Mouse (Mus musculus): ENCODE results near the gene Mcub.

DNA sequence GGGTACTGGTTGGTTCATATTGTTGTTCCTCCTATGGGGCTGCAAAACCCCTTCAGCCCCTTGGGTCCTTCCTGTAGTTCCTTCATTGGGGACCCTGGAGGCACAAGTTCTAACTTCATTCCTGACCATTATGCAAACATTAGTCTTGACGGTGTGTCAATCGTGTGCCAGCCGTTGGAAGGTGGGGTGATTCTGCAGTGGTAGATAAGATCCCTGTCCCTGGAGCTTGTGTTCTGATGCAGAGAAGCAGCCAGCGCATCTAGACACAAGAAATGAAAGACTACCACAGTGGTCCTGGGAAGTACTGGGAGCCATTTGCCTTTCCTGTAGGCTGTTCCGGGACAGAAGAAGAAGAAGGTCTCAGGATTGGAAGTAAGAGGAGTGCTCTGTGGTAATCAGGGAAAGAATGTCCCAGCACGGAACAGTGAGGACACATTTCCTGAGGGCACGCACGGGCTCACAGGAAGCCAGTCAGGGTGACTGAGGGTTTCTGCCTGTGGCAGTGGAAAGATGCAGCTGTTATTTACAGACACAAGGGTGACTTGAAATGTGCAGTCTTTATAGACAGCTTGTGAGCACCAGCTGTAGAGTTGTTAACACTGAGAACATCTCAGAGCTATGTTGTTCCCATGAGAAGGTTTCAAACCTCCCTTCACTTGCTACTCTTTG is 88.9 kb downstream of the Mcub start:
- no peak for TF ChIP-seq CTCF (IDR thresholded peaks at IDR 0.05; ENCODE audit: borderline replicate concordance, control insufficient read depth, extremely low read depth, insufficient read depth, low read length, poor library complexity)
- TF ChIP-seq POLR2A (IDR thresholded peaks at IDR 0.05; ENCODE audit: control insufficient read depth, extremely low read depth, insufficient read depth, low read length, poor library complexity), result no peak

All from thymus, adult 2 months (tissue).